Mouse (Mus musculus): ENCODE measurements around the gene Serpina3m.
"Not testable (repeated sequence)": the region's sequence is repeated elsewhere in the genome, so short reads cannot be mapped to it uniquely, and the experiment has no call there.

Gene Serpina3m

GRCm38 (mm10) chr12:104338226-104338625 lies at the start of gene Serpina3m, which contains the start of gene Serpina3k:
TSS of gene Serpina3m (plus strand) at chr12:104338486.
TSS of gene Serpina3k (plus strand) at chr12:104338486.
- not testable (repeated sequence) for DNase-seq

DNA sequence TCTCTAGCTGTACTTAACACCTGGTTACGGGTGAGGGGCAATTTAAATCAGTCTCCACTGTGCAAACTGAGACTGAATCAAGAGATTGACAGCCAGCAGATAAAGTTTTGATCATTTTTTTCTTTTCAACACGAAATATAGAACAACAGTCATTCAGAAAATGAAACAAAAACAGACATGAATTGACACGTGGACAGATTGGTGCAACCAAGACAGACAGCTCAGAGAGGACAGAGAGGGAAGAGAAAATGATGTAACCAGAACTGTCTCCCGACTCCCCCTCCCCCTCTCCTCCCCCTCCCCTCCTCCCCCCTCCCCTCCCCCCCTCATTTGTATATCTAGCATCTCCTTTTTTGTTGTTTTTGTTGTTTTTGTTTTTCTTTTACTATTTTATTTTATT lies 48.4 kb upstream of the Serpina3m start:
- DNase-seq: no peak

DNA sequence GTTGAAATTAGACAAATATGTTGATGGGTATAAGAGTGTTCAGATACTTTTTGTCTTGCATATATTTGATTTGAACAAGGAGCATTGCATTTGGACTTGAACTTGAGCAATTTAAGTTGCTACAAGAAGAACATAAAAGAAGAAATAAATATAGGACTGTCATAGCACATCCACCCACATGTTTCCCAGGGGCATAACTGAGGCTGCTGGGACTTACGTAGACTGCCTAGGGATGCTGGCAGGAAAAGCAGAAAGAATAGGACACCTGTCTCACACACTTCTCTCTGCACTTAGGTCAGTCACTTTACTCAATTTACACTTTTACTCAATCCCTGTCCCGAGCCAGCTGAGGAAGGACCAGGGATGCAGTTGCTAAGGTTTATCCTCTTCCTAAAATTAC lies 44.3 kb upstream of the Serpina3m start:
- no peak for DNase-seq

GRCm38 (mm10) chr12:104298049-104298448 lies 40.2 kb upstream of the Serpina3m start:
- no peak for DNase-seq

DNA sequence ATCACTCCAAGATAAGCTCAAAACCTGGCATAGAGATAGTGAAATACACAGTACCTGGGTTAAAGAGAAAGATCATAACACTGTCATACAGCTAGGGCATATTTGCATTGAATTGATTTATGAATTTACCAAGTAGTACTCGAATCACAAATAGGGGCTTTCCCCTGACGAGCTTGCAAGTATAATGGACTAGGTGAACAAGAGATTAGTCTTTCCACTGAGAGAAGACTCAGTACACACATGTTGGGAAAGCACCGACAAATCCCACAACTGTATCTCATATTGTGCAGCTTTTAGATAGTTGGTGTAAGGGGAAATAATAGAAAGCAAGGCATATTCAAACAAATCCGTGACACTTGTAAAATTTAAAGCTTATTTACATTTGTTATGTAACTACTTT lies 32.3 kb upstream of the Serpina3m start:
- DNase-seq: no peak

DNA sequence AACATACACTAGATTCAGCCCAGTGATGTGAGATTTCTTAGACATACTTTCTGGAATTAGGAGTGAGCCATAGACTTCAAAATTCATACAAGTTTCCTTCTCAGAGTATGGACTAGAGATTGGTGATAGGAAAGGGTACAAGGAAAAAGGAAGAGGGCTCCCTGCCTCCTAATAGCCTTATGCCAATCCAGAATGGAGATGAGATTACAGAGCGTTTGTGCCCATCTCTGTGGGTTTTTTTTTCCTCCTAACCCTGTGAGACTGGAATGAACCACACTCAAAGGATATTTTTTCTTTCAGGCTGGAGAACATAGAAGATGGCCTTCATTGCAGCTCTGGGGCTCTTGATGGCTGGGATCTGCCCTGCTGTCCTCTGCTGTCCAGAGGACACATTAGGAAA lies 24.0 kb upstream of the Serpina3m start, which contains the start of gene Serpina3j:
TSS of gene Serpina3j (plus strand) at position 301 of the 400 bp plus-strand sequence.
- DNase-seq: no peak

GRCm38 (mm10) chr12:104322454-104322853 lies 15.8 kb upstream of the Serpina3m start:
- no peak for DNase-seq

- no peak for DNase-seq
Observed at GRCm38 (mm10) chr12:104331701-104332100, 6.6 kb upstream of the Serpina3m start.

- not testable (repeated sequence) for DNase-seq
Observed at GRCm38 (mm10) chr12:104336873-104337272, 1.4 kb upstream of the Serpina3m start.

GRCm38 (mm10) chr12:104338705-104339104 lies 419 bp downstream of the Serpina3m start:
- no peak for DNase-seq

GRCm38 (mm10) chr12:104342489-104342888 lies 4.2 kb downstream of the Serpina3m start:
- DNase-seq: not testable (repeated sequence)

GRCm38 (mm10) chr12:104345181-104345580 lies 6.9 kb downstream of the Serpina3m start:
- DNase-seq: no peak

GRCm38 (mm10) chr12:104345707-104346106 lies 7.4 kb downstream of the Serpina3m start:
- no peak for DNase-seq

DNA sequence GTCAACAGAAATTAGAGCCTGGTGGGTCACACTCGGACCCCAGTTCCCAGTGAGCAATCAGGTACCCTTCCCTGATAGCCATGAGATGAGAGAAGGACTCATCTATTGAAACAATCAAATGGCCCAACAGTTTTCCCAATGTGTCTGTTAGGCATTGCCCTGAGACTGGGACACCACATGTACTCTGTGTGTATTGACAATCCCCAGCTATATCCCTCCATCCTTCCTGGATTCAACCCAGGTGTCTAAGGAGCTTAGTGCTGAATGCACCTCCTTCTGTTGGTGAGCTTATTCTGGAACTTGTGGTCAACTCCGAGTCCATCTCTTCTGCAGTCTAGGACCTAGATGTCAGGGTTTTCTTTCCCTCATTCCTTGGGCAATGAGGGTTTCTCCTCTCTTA lies 8.8 kb downstream of the Serpina3m start:
- DNase-seq: no peak

GRCm38 (mm10) chr12:104351812-104352211 lies 13.5 kb downstream of the Serpina3m start:
- peak; percentile 4 to 7 for DNase-seq

DNA sequence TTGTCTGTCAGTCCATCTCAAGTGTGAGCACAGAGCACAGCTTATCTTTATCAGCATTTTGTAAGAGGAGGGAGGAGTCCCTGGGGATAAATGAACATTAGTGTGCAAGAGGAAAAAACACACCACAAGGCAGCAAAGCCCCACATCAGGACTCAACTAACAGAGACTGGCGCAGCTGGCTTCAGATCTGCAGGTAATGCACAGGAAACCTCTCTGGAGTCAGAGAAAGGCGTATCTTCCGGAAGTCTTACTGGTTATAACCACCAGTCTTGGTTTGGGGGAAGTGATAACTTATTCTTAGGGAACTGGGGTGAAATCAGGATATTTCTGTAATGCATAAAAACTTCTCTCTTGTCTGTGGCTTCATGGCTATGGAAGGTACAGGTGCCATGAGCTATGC lies 17.7 kb downstream of the Serpina3m start:
- no peak for DNase-seq

DNA sequence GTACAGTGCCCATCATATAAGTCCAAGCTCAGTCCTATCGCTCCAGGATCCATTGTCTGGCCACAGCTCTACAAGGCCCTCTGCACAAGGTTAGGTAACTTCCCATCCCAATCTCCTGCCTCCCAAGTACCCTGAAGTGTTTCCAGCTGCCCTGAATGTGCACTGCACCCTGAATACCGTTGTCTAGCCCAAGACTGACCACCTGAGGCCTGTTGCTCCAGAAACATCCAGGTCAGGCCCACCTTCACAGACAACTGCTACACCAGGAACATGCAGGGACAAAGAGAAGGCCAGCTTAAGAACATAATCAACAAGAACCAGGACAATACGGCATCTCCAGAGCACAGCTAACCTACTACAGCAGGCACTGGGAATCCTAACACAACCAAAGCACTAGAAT lies 31.7 kb downstream of the Serpina3m start:
- no peak for DNase-seq

DNA sequence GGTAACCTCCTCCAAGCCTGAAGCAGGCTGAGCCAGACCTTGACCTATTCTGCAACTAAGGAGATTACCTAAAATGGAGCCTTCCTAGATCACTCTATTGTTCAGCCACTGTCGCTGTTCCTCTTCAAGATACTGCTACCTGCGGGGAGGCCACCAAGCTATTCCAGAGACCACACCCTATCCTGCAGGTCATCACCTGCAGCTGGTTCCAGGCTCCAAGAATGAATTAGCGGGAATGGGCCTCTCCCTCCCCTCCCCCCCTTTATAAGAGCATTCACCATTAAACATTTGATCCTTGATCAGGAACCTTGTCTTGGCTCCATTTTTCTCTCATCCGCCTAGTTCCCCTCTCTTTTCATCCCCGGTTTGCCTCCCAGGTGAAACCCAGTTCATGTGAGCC lies 38.9 kb downstream of the Serpina3m start:
- not testable (repeated sequence) for DNase-seq

DNA sequence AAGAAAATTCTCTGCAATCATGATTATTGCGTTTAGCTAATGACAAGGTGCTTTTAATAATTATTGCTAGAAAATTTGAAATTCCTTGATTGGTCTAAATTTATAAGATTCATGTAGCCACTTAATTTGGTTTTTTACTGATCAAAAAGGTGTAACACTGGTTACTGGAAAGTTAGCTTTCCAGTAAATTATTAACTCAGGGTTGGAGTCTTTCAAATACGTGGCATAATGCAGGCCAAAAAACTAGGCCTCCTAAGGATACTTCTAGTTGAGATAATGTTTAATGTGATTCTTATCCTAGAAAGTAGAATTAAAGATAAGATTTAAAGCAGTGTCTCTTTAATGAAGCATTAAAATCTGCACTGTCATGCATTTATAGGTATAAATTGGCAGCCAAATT lies 40.1 kb downstream of the Serpina3m start:
- DNase-seq: not testable (repeated sequence)

- not testable (repeated sequence) for DNase-seq
Observed at GRCm38 (mm10) chr12:104378815-104379214, 40.5 kb downstream of the Serpina3m start.

DNA sequence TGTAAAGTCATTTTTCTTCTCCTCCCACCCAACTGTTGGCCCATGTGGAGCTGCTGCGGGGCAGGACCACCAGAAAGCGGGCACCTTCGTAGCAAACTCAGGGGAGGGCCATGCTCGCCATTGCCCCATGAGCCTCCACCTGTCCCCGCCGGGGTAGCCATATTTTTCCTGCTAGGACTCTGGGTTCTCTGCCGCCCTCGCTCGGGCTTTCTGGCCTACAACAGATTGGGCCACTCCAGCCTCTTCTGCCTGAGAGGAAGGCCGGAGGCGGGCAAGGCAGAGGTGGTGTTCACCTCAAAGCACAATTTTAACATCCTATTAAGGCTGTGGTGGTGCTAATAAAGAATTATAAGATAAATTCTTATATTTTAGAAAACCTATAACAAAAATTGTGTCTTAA lies 41.6 kb downstream of the Serpina3m start:
- DNase-seq: no peak

- not testable (repeated sequence) for DNase-seq
Observed at GRCm38 (mm10) chr12:104381071-104381604, 42.9 kb downstream of the Serpina3m start.

DNA sequence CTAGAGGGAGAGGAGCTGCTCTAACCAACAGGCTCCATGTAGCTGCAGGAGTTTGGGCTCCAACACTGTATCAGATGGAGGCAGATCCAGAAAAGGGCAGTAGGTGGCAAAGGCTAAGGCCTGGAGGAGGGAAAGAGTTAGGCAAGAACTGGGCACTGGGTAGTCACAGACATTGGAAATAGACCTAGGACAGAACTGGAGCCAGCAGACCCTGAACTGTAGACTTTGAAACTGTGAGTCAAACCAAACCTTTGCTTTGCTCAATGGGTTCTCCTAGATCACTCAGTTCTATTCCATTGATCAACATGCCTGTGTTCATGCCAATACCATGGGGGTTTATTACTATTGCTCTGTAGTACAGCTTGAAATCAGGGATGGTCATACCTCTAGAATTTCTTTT lies 47.7 kb downstream of the Serpina3m start:
- DNase-seq: not testable (repeated sequence)

- not testable (repeated sequence) for DNase-seq
Observed at GRCm38 (mm10) chr12:104386878-104387277, 48.6 kb downstream of the Serpina3m start.

- no peak for DNase-seq
Observed at GRCm38 (mm10) chr12:104388477-104388876, 50.2 kb downstream of the Serpina3m start.
